ENCODE assay signal across 10 mouse cellular contexts in genomic region chr17:64558994-64559540, GRCm38 (mm10). TPM values are rescaled to one million over a fixed set of nuclear protein-coding genes. Genes with fewer than 3 reads are reported as not detected.
DNase-seq lines count a peak whose midpoint lies in the region; ATAC-seq and TF ChIP-seq lines count a peak whose summit lies in the region.
"Had no signal": no experiment of that assay in that cellular context is flagged by ENCODE, and none has a peak within 500 bp of the region (broad histone marks: within the 10 kb centered on the region; RNA-seq: fewer than 3 reads in every experiment).

No protein-coding gene starts in this region.

- H3K9ac ChIP-seq in limb, embryonic 12.5 days (replicated peaks) = no peak overlapping the region
- no peak overlapping the region for H3K9ac ChIP-seq in stomach, postnatal 0 days (ENCODE audit: low read length)

- peak overlapping the region; percentile 21; the same call in 1 of the 2 replicates for H3K4me2 ChIP-seq in limb, embryonic 12.5 days
- 0 out of 2 replicates have a peak overlapping the region, but pooled peaks have one; percentile 18 for H3K4me2 ChIP-seq in stomach, postnatal 0 days (replicated peaks; ENCODE audit: low read depth)

- TF ChIP-seq CTCF in stomach, postnatal 0 days (IDR thresholded peaks at IDR 0.05; ENCODE audit: low read depth) = no peak

- H3K27me3 ChIP-seq in limb, embryonic 12.5 days = no peaks in the 10 kb centered on the region
- no peaks in the 10 kb centered on the region for H3K27me3 ChIP-seq in stomach, postnatal 0 days (ENCODE audit: control insufficient read depth, insufficient read depth, low read length)

- 0 out of 2 replicates have a peak overlapping the region, but pooled peaks have one; percentile 29 for H3K27ac ChIP-seq in limb, embryonic 12.5 days
- H3K27ac ChIP-seq in stomach, postnatal 0 days (replicated peaks) = no peak overlapping the region

- no peak overlapping the region for H3K4me3 ChIP-seq in limb, embryonic 12.5 days (replicated peaks)
- H3K4me3 ChIP-seq in stomach, postnatal 0 days (ENCODE audit: low read depth, low read length) = no peak overlapping the region

- no peaks in the 10 kb centered on the region for H3K36me3 ChIP-seq in limb, embryonic 12.5 days
- H3K36me3 ChIP-seq in stomach, postnatal 0 days (ENCODE audit: control insufficient read depth, insufficient read depth, low read length) = no peaks in the 10 kb centered on the region

- WGBS in limb, embryonic 12.5 days = 8% methylated on average over 4 of the region's 4 CpGs
- WGBS in stomach, postnatal 0 days = 6% methylated on average over 4 of the region's 4 CpGs

- peak; percentile 68; the same call in 1 of the 2 replicates for ATAC-seq in limb, embryonic 12.5 days (ENCODE audit: insufficient number of reproducible peaks, insufficient read depth, low FRiP score, low TSS enrichment, low read depth)
- ATAC-seq in stomach, postnatal 0 days (ENCODE audit: low FRiP score, low TSS enrichment) = no peak

- H3K4me1 ChIP-seq in limb, embryonic 12.5 days (replicated peaks) = peaks cover 6% of the 10 kb centered on the region; the same call in 1 of the 2 replicates
- H3K4me1 ChIP-seq in stomach, postnatal 0 days (replicated peaks; ENCODE audit: control insufficient read depth, insufficient read depth) = no peaks in the 10 kb centered on the region

- TF ChIP-seq EP300 in stomach, postnatal 0 days (optimal IDR thresholded peaks at IDR 0.05) = no peak

- DNase-seq in gastrocnemius, adult 18-20 months (ENCODE audit: low spot score) = peak; percentile 3
- DNase-seq in gastrocnemius, adult 8-10 months (ENCODE audit: low spot score in 2 of 2) = no peak
- DNase-seq in urinary bladder, postnatal 14 days (ENCODE audit: low spot score) = peak; percentile 27
- DNase-seq in urinary bladder, adult 18-20 months (ENCODE audit: low spot score in 2 of 2) = no peak
- DNase-seq in stomach, postnatal 0 days (ENCODE audit: low spot score) = peak; percentile 56
- no peak for DNase-seq in spleen, postnatal 36 days (ENCODE audit: low spot score in 2 of 2)
- DNase-seq in right cerebral cortex, postnatal 25 days = no peak
- DNase-seq: B cell, adult 2 months; cerebellum, adult 8-10 months had no signal

- no peaks in the 10 kb centered on the region for H3K9me3 ChIP-seq in limb, embryonic 12.5 days
- H3K9me3 ChIP-seq in stomach, postnatal 0 days (ENCODE audit: control insufficient read depth, low read length) = no peaks in the 10 kb centered on the region

RNA-seq across cellular contexts. Expression of gene Man2a1, which starts 41.5 kb away (rescaled TPM):
- total RNA-seq in gastrocnemius, adult 18-20 months (2021) = 1 to 10 TPM; 6.0 to 7.4 TPM
- 1 to 10 TPM; 4.5 to 6.1 (median 5.2) TPM for total RNA-seq in gastrocnemius, adult 8-10 months (2022)
- polyA plus RNA-seq in limb, embryonic 12.5 days (2016; fragmentation: Nextera tagmentation; extraction: Ambion mirVana) = 8.1 and 11.5 TPM in 2 replicates
- 8.2 and 9.3 TPM in 2 replicates for polyA plus RNA-seq in stomach, postnatal 0 days (2015; fragmentation: Nextera tagmentation; extraction: Ambion mirVana)

Comparison
In these comparisons a context has a peak if more than half of its experiments do, and no peak if none do; other contexts are left out.
1. DNase-seq: peak in gastrocnemius, adult 18-20 months (single experiment), urinary bladder, postnatal 14 days (single experiment) and stomach, postnatal 0 days (single experiment); none in gastrocnemius, adult 8-10 months (0 of 2), urinary bladder, adult 18-20 months (0 of 2), spleen, postnatal 36 days (0 of 2) and right cerebral cortex, postnatal 25 days (single experiment).